Mouse (Mus musculus) megakaryocyte, embryonic 14.5 days (primary cell): ENCODE measurements around the gene Praf2.

Source experiments
- FLI1 ChIP-seq: IDR thresholded peaks from 2 replicates; pipeline ENCODE4 v1.6.1; 2012; ENCODE audit warnings: low read length, inconsistent platforms, mixed read lengths
- GATA1 ChIP-seq: IDR thresholded peaks from 3 replicates; pipeline ENCODE4 v1.6.1; 2012; ENCODE audit warnings: mixed read lengths, low read length, inconsistent platforms, borderline replicate concordance

DNA sequence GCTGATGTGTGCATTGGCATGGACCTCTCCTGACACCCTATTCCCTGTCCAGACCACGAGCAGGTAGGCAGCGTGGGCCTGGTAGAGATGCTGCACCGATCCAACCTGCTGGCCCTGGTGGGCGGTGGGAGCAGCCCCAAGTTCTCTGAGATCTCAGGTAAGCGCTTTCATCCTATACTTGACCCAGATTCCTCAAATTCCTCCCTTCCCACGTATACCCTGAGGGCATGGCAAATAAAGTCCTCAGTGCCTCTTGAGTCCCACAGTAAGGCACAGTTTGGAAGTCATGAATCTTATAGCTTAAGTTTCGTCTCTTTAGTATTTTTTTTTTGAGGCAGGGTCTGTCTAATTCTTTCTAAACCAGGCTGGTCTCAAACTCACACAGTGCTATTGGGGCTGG is 4.1 kb upstream of the Praf2 start:
- TF ChIP-seq GATA1 (no peak), FLI1 (no peak)
